Mouse (Mus musculus): ENCODE results near the gene Zfp212.

- TF ChIP-seq MAFK (IDR thresholded peaks at IDR 0.05; ENCODE audit: insufficient read depth, low read depth, low read length): no peak
- no peak for TF ChIP-seq ZNF384 (IDR thresholded peaks at IDR 0.05; ENCODE audit: low read depth, low read length)
- no peak for TF ChIP-seq ZC3H11A (IDR thresholded peaks at IDR 0.05; ENCODE audit: borderline replicate concordance, low read depth, low read length)
These were observed 22.9 kb downstream of the Zfp212 start for GRCm38 (mm10) chr6:47943021-47943691.
